Mouse (Mus musculus) activated CD4-positive, CD25-positive, alpha-beta regulatory T cell, adult 4 months (primary cell): ENCODE results near the gene Adam1a. TPM values are rescaled to one million over a fixed set of nuclear protein-coding genes. Genes with fewer than 3 reads are reported as not detected.

Experiments
- ATAC-seq: one replicate; pipeline ENCODE4 v1.8.0; 2017
- polyA plus RNA-seq, 2 experiments: library from polyadenylated mRNA; unstranded; fragments of 100-300 nt; shearing (Covaris generic); gene quantifications; one replicate each; pipeline ENCODE4 v1.2.1; 2017

Gene Adam1a
- polyA plus RNA-seq, 2 experiments from 2014 or later, result 0.54 to 1.4 TPM

DNA sequence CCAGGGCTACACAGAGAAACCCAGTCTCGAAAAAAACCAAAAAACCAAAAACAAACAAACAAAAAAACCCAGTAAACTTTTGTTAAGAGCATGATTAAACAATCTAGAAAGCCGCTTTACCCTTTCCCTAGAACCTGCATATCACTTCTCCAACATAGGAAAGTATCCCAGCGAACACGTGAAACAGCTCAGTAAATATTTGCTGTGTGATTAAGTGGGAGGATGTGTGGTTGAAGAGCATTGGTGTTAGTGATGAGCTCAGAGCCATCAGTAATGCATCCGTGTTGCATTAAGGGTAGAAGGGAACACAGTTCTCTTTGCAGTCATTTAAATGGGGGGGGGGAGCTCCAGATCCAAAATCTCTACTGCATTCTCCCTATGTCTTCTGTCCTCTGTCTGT, 60.5 kb downstream of the Adam1a start:
- ATAC-seq, result no peak

DNA sequence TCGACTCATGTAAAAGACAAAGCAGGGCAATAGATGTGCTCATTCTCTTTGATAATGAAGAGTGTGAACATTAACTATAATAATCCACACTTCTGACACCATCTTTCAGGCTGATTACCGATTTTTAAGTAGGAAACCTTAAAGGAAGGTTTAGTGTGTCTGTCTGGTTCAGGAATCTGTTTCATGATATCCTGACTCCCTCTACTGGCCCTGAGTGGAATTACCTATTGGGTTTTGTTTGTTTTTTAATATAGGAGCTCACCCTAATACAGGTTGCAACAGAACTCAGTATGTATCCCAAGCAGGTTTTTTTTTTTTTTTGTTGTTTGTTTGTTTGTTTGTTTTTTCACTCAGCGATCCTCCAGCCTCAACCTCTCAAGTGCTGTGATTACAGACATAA, 67.6 kb downstream of the Adam1a start:
- ATAC-seq, result no peak

DNA sequence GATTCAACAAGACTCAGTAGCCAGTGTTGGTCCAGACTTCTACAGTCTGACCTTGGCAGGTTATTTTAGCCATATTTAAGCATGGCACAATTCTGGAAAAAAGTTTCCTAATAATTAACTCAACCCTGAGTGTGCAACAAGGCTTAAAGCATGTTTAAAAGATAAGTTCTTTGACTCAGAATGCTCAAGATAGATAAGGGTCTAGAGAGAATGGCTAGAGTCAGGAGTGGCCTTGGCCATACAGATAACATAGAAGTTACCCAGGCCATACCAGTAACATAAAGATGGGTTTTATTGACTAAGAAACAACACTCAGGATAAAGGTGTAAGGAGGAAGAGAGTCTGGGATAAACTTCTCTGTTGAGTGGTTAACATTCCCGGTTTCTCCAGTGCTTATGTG, 69.2 kb downstream of the Adam1a start:
- ATAC-seq, result no peak

DNA sequence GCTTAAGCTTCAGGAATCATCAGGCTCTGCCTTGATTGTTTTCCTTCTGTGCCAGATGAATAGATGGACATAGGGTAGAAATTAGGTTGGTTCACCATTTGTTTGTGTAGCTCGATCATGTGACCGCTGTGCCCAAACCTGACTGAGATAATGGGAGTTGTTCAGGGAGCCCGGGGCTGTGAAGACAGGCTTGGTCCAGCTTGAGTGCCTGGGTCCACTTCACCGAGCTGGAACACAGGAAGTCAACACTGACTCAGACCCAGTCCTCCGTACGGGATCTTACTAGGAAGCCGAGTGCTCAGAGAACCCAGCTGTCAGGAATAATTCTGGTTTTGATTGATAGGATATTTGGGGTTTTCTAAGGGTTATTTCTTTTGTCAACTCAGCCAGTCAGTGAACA, 70.7 kb downstream of the Adam1a start:
- no peak for ATAC-seq

DNA sequence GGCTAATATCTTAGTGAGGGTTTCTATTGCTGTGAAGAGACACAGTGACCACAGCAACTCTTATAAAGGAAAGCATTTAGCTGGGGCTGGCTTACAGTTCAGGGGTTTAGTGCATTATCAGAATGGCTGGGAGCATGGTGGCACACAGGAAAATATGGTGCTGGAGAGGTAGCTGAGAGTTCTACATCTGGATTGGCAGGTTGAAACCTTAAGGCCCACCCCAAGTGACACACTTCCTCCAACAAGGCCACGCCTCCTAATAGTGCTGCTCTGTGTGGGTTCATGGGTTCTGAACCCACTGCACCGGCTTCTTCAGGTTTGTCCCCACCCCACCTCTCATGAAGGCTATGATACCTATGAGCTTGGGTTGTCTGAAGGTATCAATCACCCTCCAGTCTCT, 72.9 kb downstream of the Adam1a start:
- no peak for ATAC-seq

DNA sequence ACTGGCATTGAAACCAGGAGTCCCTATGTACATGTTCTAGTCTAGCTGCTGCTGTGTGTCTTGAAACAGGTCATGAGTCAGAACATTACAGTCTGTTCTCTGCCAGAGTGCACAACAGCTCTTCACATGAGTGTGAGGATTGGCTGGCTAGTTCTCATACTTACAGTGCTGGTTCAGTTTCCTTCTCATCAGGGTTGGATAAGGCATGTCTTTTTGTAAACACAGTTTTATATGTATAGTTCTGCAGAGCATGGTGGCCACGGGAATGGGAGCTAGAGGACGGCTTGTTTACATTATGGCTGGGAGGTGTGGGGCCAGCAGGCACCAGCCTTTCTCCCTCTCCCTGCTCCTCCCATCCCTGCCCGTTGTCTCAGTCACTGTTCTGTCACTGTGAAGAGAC, 75.7 kb downstream of the Adam1a start:
- ATAC-seq, result no peak

Other genes with a start within 250 kb of the Adam1a start
- 10 to 100 TPM; 33.7 to 38.3 TPM for gene Trafd1, start 159.8 kb downstream of the Adam1a start, polyA plus RNA-seq
- 10 to 100 TPM; 27.0 to 30.4 TPM for gene Naa25, start 147.5 kb downstream of the Adam1a start, polyA plus RNA-seq
- gene Tmem116, start 93.6 kb downstream of the Adam1a start, polyA plus RNA-seq, result 1 to 10 TPM in 1 of 2 experiments, under 1 TPM in 1; 0.71 to 1.2 TPM
- gene Erp29, start 93.0 kb downstream of the Adam1a start, polyA plus RNA-seq, result 10 to 100 TPM; 58.4 to 80.5 TPM
- gene Adam1b, start 42.0 kb downstream of the Adam1a start, polyA plus RNA-seq, result not detected
- gene Gm42878, start within 50 bp of the Adam1a start, polyA plus RNA-seq, result not detected
- gene Mapkapk5, start 423 bp upstream of the Adam1a start, polyA plus RNA-seq, result 10 to 100 TPM; 23.4 to 26.0 TPM
- gene Aldh2, start 48.3 kb upstream of the Adam1a start, polyA plus RNA-seq, result 10 to 100 TPM in 1 of 2 experiments, 1 to 10 TPM in 1; 7.1 to 11.2 TPM
- gene Acad12, start 73.5 kb upstream of the Adam1a start, polyA plus RNA-seq, result 1 to 10 TPM; 1.2 TPM
- 1 to 10 TPM; 2.3 to 6.0 TPM for gene Acad10, start 115.0 kb upstream of the Adam1a start, polyA plus RNA-seq
- gene Brap, start 115.1 kb upstream of the Adam1a start, polyA plus RNA-seq, result 10 to 100 TPM; 11.5 to 14.1 TPM
- gene Atxn2, start 165.9 kb upstream of the Adam1a start, polyA plus RNA-seq, result 10 to 100 TPM; 22.6 to 27.5 TPM